33 mouse cellular contexts compared by ENCODE assay signal in the genomic region with DNA sequence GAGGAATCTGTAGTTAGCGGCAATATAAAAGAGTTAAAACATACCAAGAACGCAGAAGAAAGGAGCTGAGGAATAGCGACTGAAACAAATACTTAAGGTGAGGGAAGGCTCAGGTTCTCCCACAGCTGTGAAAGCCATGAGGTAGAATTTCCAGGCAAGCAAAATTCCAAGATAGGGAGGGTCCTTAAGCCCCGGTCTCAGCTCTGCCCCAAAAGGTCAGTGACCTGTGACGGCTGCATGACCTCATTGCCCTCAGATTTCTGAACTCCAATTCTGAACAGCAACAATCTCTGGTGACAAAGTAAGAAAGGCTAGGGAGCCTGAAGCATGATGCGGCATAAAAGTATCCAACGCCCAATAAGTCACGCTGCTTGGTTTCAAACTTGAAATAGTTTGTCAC. TPM values are rescaled to one million over a fixed set of nuclear protein-coding genes. Genes with fewer than 3 reads are reported as not detected.
DNase-seq lines count a peak whose midpoint lies in the region; ATAC-seq lines count a peak whose summit lies in the region.
"Had no signal": no experiment of that assay in that cellular context is flagged by ENCODE, and none has a peak within 500 bp of the region (broad histone marks: within the 10 kb centered on the region; RNA-seq: fewer than 3 reads in every experiment).

No protein-coding gene starts in this region.

- H3K36me3 ChIP-seq in midbrain, embryonic 10.5 days = no peaks in the 10 kb centered on the region
- H3K36me3 ChIP-seq in midbrain, embryonic 16.5 days (ENCODE audit: control insufficient read depth, insufficient read depth, low read length) = no peaks in the 10 kb centered on the region
- H3K36me3 ChIP-seq: hindbrain, embryonic 13.5 days; liver, embryonic 12.5 days; midbrain, embryonic 13.5 days; neural tube, embryonic 12.5 days had no signal

- no peak overlapping the region for H3K4me2 ChIP-seq in midbrain, embryonic 16.5 days (ENCODE audit: low read length)
- H3K4me2 ChIP-seq: heart, embryonic 13.5 days; hindbrain, embryonic 13.5 days; liver, embryonic 12.5 days; midbrain, embryonic 13.5 days; neural tube, embryonic 12.5 days had no signal

- intact Hi-C loops in heart, postnatal 36 days (cut with DNase I) = no loop called here
- intact Hi-C loops in left cerebral cortex, postnatal 14 days (cut with DNase I) = no loop called here

- H3K27ac ChIP-seq in midbrain, embryonic 10.5 days (replicated peaks) = no peak overlapping the region
- H3K27ac ChIP-seq in midbrain, embryonic 16.5 days (ENCODE audit: low read length) = no peak overlapping the region
- H3K27ac ChIP-seq: heart, adult 2 months; heart, embryonic 13.5 days; hindbrain, embryonic 13.5 days; layer of hippocampus, adult 2 months; liver, embryonic 12.5 days; midbrain, embryonic 13.5 days; neural tube, embryonic 12.5 days had no signal

- no peak overlapping the region for H3K4me3 ChIP-seq in midbrain, embryonic 10.5 days
- no peak overlapping the region for H3K4me3 ChIP-seq in midbrain, embryonic 16.5 days (ENCODE audit: low read depth, low read length)
- H3K4me3 ChIP-seq: heart, adult 2 months; heart, embryonic 13.5 days; hindbrain, embryonic 13.5 days; layer of hippocampus, adult 2 months; liver, embryonic 12.5 days; midbrain, embryonic 13.5 days; neural tube, embryonic 12.5 days had no signal

- H3K9me3 ChIP-seq in midbrain, embryonic 10.5 days (replicated peaks) = no peaks in the 10 kb centered on the region
- H3K9me3 ChIP-seq in midbrain, embryonic 16.5 days (replicated peaks; ENCODE audit: control insufficient read depth, low read length, poor library complexity, severe bottlenecking) = no peaks in the 10 kb centered on the region
- H3K9me3 ChIP-seq: G1E; heart, embryonic 13.5 days; hindbrain, embryonic 13.5 days; midbrain, embryonic 13.5 days; neural tube, embryonic 12.5 days had no signal

- peak; percentile 35 for DNase-seq in midbrain, embryonic 10.5 days (ENCODE audit: low spot score)
- DNase-seq in embryo, embryonic 10 days (ENCODE audit: low spot score) = peak; percentile 80
- DNase-seq in forelimb bud, embryonic 11.5 days (ENCODE audit: low read depth, low spot score) = peak; percentile 19
- DNase-seq in mesoderm, embryonic 11.5 days (ENCODE audit: low read depth, low spot score) = peak; percentile 27
- DNase-seq in heart, postnatal 36 days = no peak
- no peak for DNase-seq in layer of hippocampus, postnatal 36 days
- no peak for DNase-seq in left cerebral cortex, postnatal 14 days (ENCODE audit: low spot score in 2 of 2)
- DNase-seq: adrenal gland, postnatal 14 days; cerebellum, adult 11 months; cerebellum, postnatal 14 days; forebrain, postnatal 0 days; gastrocnemius, postnatal 25 days; heart, adult 2 months; heart, postnatal 14 days; kidney, adult 18-20 months; kidney, postnatal 25 days; lung, adult 18-20 months; lung, postnatal 10 days; right cerebral cortex, adult 18-20 months; right cerebral cortex, postnatal 4 days; thymus, postnatal 25 days had no signal

- no peak for ATAC-seq in midbrain, embryonic 16.5 days
- ATAC-seq: activated CD4-positive, CD25-positive, alpha-beta regulatory T cell, adult 4 months; forebrain, postnatal 0 days; inflammation-experienced regulatory T-cells, adult 6 months; liver, embryonic 12.5 days; midbrain, embryonic 13.5 days; Patski had no signal

- H3K4me1 ChIP-seq in midbrain, embryonic 10.5 days = peaks cover 12% of the 10 kb centered on the region
- H3K4me1 ChIP-seq in midbrain, embryonic 16.5 days (ENCODE audit: control insufficient read depth, insufficient read depth, low read length) = no peaks in the 10 kb centered on the region
- H3K4me1 ChIP-seq: hindbrain, embryonic 13.5 days; liver, embryonic 12.5 days; midbrain, embryonic 13.5 days; neural tube, embryonic 12.5 days had no signal

- H3K9ac ChIP-seq in midbrain, embryonic 16.5 days (ENCODE audit: low read depth, low read length) = no peak overlapping the region
- H3K9ac ChIP-seq: forebrain, postnatal 0 days; heart, embryonic 13.5 days; hindbrain, embryonic 13.5 days; liver, embryonic 12.5 days; midbrain, embryonic 13.5 days; neural tube, embryonic 12.5 days had no signal

- WGBS in midbrain, embryonic 10.5 days = 41% methylated on average over 8 of the region's 8 CpGs
- WGBS in midbrain, embryonic 16.5 days = 51% methylated on average over 8 of the region's 8 CpGs

- H3K27me3 ChIP-seq in midbrain, embryonic 10.5 days (ENCODE audit: low read depth, poor library complexity, severe bottlenecking) = no peaks in the 10 kb centered on the region
- no peaks in the 10 kb centered on the region for H3K27me3 ChIP-seq in midbrain, embryonic 16.5 days (ENCODE audit: control insufficient read depth, insufficient read depth, low read depth, low read length)
- H3K27me3 ChIP-seq: CH12.LX; heart, embryonic 13.5 days; hindbrain, embryonic 13.5 days; liver, embryonic 12.5 days; midbrain, embryonic 13.5 days; neural tube, embryonic 12.5 days; Patski had no signal

RNA-seq across cellular contexts. Expression of gene Itpr2, which starts 33.7 kb away (rescaled TPM):
- 4.4 and 5.2 TPM in 2 replicates for polyA plus RNA-seq in midbrain, embryonic 10.5 days (2016; fragmentation: Nextera tagmentation; extraction: Ambion mirVana)
- polyA plus RNA-seq in midbrain, embryonic 16.5 days (2015; fragmentation: Nextera tagmentation; extraction: Ambion mirVana) = 6.9 and 9.0 TPM in 2 replicates
- 10 to 100 TPM; 23.3 to 31.0 TPM for total RNA-seq in heart, postnatal 36 days (2021)
- 10 to 100 TPM; 15.7 to 21.3 TPM for total RNA-seq in layer of hippocampus, postnatal 36 days (2021)
- 10 to 100 TPM; 19.2 to 20.8 TPM for total RNA-seq in left cerebral cortex, postnatal 14 days (2021)

Comparison
In these comparisons a context has a peak if more than half of its experiments do, and no peak if none do; other contexts are left out.
1. DNase-seq: peak in midbrain, embryonic 10.5 days (single experiment), embryo, embryonic 10 days (single experiment), forelimb bud, embryonic 11.5 days (single experiment) and mesoderm, embryonic 11.5 days (single experiment); none in heart, postnatal 36 days (0 of 2), layer of hippocampus, postnatal 36 days (0 of 2) and left cerebral cortex, postnatal 14 days (0 of 2).